Mouse (Mus musculus): Measurements from ENCODE around the gene Ablim1. TPM values are rescaled to one million over a fixed set of nuclear protein-coding genes. Genes with fewer than 3 reads are reported as not detected.

Ablim1 gene
- polyA plus RNA-seq, 1 experiment from 2014 or later, result 16.4 TPM

DNA sequence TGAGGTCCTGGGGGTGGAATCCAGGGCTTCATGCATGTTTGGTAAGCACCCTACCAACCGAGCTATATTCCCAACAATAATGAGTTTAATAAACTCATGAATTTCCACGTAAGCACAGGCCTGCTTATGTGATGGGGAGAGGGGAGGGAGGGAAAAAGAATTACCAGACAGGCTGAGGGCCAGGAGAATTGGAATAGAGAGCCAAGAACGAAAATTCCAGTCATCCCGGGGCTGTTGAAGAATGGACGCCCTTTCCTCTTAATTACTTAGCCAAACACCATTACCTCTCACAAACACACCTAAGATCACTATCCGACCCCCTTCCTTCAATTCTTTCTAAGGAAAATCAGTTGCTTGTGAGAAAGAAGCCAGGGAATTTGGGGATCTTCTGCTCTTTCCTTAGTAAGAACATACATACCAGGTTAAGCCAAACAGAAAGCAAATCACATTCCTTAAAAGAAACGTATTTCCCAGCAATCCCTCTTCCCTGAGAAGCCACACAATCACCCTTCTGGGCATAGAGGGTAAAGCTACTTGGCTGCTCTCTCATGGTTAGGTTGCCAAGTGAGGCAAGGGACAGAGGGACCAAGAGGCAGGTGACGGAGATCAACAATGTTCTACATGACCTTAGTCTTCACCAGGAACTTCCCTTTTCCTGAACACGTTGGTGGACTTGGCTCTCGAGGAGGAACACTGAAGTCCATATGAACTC lies 48.2 kb downstream of the Ablim1 start:
- 88% methylated on average over 10 of the region's 10 CpGs for WGBS
- H3K27me3 ChIP-seq (ENCODE audit: low read depth, poor library complexity, severe bottlenecking), result peaks cover 6% of the 10 kb centered on the region; the same call in 1 of the 2 replicates
- no peaks in the 10 kb centered on the region for H3K36me3 ChIP-seq
- H3K4me3 ChIP-seq, result no peak overlapping the region
- no peak overlapping the region for H3K27ac ChIP-seq
- peaks cover 15% of the 10 kb centered on the region for H3K4me1 ChIP-seq
- no peak for DNase-seq (ENCODE audit: low spot score)
- H3K9me3 ChIP-seq (replicated peaks), result no peaks in the 10 kb centered on the region

DNA sequence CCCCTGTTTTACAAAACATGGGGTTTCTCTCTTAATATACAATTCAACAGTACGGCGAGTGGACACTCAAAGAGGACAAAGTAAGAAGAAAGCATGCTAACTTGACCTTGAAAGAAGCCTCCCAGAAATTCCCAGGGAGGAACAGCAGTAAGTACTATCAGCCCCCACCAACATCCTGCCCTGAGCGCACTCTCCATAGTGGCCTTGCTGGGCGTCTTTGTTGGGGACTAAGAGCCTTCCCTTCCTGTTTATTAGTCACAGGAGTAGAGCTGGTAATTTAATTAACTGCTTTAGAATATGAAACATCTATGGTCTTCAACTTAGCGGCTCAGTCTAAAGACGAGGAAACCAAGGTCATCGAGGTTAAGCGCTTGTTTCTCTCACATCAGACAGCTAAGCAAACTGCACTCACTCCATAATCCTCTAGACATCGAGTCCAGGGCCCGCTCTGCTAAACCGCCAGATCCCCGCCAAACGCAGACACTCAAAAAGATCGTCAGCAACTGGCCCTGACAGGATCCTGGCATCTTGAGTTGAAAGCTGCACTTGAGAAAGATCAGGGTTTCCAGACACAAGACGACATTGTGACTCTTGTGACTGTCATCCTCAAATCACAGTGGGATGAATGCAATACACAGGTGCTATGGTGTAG lies 50.3 kb downstream of the Ablim1 start:
- H3K27ac ChIP-seq, result no peak overlapping the region; the same call in 1 of the 2 replicates
- no peaks in the 10 kb centered on the region for H3K27me3 ChIP-seq (ENCODE audit: low read depth, poor library complexity, severe bottlenecking)
- no peaks in the 10 kb centered on the region for H3K36me3 ChIP-seq
- no peak for DNase-seq (ENCODE audit: low spot score)
- H3K9me3 ChIP-seq (replicated peaks), result no peaks in the 10 kb centered on the region
- no peak overlapping the region for H3K4me3 ChIP-seq
- 52% methylated on average over 15 of the region's 15 CpGs for WGBS
- peaks cover 15% of the 10 kb centered on the region for H3K4me1 ChIP-seq

DNA sequence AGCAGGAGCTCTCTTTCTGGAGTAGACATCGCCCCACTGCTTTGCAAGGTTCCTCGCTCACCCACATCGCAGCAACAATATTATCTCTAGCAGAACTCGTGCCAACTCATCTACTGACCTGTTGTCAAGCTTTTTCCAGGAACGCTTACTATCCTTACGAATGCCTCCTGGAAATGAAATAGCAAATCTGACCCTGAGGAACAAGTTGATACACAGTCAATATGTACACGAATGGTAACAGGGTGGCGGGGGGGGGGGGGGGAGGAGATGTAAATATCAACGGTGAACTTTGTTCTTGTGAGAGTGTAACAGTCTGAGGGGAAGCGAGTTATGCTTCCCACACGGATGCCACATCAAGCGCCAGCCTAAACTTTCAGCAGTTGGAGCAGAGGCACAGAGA lies 56.9 kb downstream of the Ablim1 start:
- Histone ChIP-seq H3K27ac (no peak overlapping the region), H3K27me3 (ENCODE audit: low read depth, poor library complexity, severe bottlenecking) (no peaks in the 10 kb centered on the region), H3K36me3 (no peaks in the 10 kb centered on the region), H3K4me3 (no peak overlapping the region), H3K9me3 (replicated peaks) (no peaks in the 10 kb centered on the region), H3K4me1 (peaks cover 9% of the 10 kb centered on the region)
- no peak for DNase-seq (ENCODE audit: low spot score)
- WGBS, result 93% methylated on average over 12 of the region's 12 CpGs

DNA sequence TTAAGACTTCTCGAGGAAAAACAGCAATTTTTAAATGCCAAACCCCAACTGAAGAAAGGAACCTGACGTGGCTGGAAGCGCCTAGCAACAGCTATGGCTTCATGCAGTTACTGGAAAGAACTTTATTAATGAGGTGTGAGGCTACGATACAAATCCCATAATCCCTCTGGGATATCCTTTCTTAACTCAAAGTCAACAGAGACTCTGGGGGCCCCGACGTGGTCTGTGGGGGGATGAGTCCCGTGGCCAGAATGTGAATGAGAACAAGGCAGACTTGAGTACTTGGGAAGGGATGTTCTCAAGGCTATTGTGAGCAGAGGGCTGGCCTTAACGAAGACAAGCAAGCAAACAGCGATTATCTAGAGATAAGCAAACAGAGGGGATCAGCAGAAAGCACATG lies 58.1 kb downstream of the Ablim1 start:
- no peak overlapping the region for H3K27ac ChIP-seq
- DNase-seq (ENCODE audit: low spot score), result no peak
- WGBS, result 63% methylated on average over 9 of the region's 9 CpGs

DNA sequence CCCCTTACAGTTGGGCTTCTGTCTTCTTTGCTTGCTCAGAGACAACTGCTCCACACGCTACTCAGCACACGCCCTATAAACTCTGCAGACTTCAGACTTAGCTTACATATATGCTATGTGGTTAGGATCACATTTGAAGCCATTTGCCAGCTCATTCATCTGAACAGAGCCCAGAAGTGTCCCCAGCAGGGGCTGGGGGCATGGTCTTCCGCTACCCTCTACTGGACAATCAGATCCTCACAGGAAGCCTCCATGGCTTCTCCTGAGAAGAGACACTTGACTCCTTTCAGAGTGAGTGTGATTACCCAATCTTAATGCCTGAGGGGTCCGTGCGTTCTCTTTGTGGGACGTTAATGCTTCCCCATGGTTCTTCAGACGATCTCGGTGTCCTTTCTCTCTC lies 59.6 kb downstream of the Ablim1 start:
- H3K36me3 ChIP-seq, result no peaks in the 10 kb centered on the region
- H3K27ac ChIP-seq, result no peak overlapping the region
- WGBS, result 79% methylated on average over 8 of the region's 8 CpGs
- no peak for DNase-seq (ENCODE audit: low spot score)
- no peaks in the 10 kb centered on the region for H3K27me3 ChIP-seq (ENCODE audit: low read depth, poor library complexity, severe bottlenecking)
- peaks cover 13% of the 10 kb centered on the region for H3K4me1 ChIP-seq
- H3K9me3 ChIP-seq (replicated peaks), result no peaks in the 10 kb centered on the region
- no peak overlapping the region for H3K4me3 ChIP-seq

More for the DNA sequence above, 58.1 kb downstream of the Ablim1 start:
- Histone ChIP-seq H3K4me3 (no peak overlapping the region), H3K36me3 (no peaks in the 10 kb centered on the region), H3K27me3 (ENCODE audit: low read depth, poor library complexity, severe bottlenecking) (no peaks in the 10 kb centered on the region), H3K4me1 (peaks cover 13% of the 10 kb centered on the region), H3K9me3 (replicated peaks) (no peaks in the 10 kb centered on the region)

DNA sequence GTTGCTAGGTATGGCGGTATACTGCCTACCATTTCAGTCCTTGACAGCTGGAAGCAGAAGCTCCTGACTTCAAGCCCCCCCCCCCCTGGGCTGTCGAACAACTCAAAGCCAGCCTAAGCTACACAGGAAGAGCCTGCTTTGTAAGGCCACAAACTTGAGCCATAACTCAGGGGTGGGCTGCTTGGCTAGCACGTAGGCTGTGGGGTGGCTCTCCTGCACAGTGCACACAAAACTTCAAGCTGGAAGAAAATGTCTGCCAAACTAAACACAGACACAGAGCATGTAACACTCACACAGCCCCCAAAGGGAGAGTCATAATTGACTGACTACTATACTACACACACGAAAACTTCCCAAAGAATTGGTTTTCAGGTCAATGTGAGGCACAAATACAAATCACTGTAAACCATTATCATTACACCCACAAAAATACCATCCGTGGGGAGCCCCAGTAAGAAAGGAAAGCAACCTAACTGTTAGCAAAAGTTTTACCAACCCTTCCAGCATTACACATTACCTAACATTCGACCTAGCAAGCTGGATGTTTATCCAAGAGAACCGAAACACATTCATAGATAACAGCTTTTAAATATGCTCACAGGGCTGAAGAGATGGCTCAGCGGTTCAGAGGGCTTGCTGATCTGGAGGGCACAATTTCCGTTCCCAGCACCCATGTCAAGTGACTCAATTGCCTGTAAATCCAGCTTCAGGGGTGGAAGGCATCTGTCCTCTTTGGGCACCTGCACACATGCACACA lies 61.8 kb downstream of the Ablim1 start:
- no peak for DNase-seq (ENCODE audit: low spot score)
- Histone ChIP-seq H3K27ac (no peak overlapping the region), H3K36me3 (no peaks in the 10 kb centered on the region), H3K4me3 (no peak overlapping the region), H3K4me1 (peaks cover 13% of the 10 kb centered on the region), H3K27me3 (ENCODE audit: low read depth, poor library complexity, severe bottlenecking) (no peaks in the 10 kb centered on the region), H3K9me3 (replicated peaks) (no peaks in the 10 kb centered on the region)
- WGBS, result 79% methylated on average over 9 of the region's 9 CpGs

DNA sequence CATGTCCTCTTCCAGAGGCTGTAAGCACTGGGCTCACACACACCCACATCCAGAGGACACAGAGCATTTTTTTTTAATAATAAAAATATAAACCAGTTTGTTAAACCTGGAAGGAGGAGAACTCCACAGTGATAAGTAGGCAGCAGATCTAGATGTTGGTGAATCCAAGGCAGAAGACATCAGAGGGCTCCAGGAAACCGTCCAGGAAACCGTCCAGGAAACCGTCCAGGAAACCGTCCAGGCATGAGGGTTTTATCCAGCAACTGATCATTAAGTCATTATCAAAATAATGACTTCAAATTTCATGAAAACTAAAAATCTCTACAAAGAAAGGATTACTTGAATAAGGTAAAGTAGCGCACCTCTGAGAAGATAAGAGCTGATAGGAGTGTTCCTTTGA lies 65.9 kb downstream of the Ablim1 start:
- H3K36me3 ChIP-seq, result no peaks in the 10 kb centered on the region
- peaks cover 10% of the 10 kb centered on the region for H3K4me1 ChIP-seq
- H3K27ac ChIP-seq, result no peak overlapping the region
- H3K9me3 ChIP-seq (replicated peaks), result no peaks in the 10 kb centered on the region
- no peak for DNase-seq (ENCODE audit: low spot score)
- H3K4me3 ChIP-seq, result no peak overlapping the region
- H3K27me3 ChIP-seq (ENCODE audit: low read depth, poor library complexity, severe bottlenecking), result no peaks in the 10 kb centered on the region
- 87% methylated on average over 5 of the region's 5 CpGs for WGBS

DNA sequence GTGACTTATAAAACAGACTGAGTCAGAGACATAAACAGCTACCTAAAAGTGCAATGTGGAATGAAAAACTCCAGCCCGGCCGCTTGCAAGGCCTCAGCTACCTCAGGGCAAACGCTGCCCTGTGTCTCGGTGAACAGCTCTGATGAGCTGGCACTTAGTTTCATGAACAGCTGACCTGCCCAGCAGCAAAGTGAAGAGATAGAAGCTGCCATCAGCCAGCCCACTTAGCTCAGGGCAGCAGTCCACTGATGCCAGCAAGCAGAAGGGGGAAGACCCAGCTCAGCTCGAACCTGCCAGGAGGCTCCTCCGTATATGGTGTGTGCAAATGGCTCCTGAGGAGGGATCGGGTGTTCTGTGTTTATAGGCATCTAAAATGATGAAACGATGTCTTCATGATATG lies 67.5 kb downstream of the Ablim1 start:
- no peaks in the 10 kb centered on the region for H3K9me3 ChIP-seq (replicated peaks)
- no peaks in the 10 kb centered on the region for H3K27me3 ChIP-seq (ENCODE audit: low read depth, poor library complexity, severe bottlenecking)
- DNase-seq (ENCODE audit: low spot score), result no peak
- H3K4me3 ChIP-seq, result no peak overlapping the region
- WGBS, result 81% methylated on average over 8 of the region's 8 CpGs
- no peaks in the 10 kb centered on the region for H3K36me3 ChIP-seq
- peaks cover 6% of the 10 kb centered on the region for H3K4me1 ChIP-seq
- no peak overlapping the region for H3K27ac ChIP-seq

DNA sequence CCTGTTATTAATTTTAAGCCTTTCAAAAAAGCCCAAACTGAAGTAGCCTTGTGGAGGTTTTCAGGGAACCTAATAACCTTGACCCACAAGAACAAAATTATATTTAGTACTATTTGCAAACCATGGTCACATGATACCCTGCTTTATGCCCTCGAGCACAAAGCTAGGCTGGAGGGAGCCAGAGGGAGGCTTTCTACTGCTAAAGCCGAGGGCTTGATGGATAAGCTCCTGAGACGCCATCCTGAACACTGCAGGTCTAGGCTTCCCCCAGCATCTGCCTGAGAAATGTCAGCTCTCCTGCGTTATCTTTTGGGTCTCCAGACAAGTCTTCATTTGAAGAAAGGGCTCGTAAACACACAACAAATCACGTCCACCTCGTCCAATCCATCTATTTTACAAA lies 70.4 kb downstream of the Ablim1 start:
- Histone ChIP-seq H3K4me1 (peaks cover 18% of the 10 kb centered on the region), H3K36me3 (no peaks in the 10 kb centered on the region), H3K4me3 (no peak overlapping the region), H3K27ac (no peak overlapping the region), H3K9me3 (replicated peaks) (no peaks in the 10 kb centered on the region), H3K27me3 (ENCODE audit: low read depth, poor library complexity, severe bottlenecking) (no peaks in the 10 kb centered on the region)
- DNase-seq (ENCODE audit: low spot score), result no peak
- 57% methylated on average over 7 of the region's 7 CpGs for WGBS

DNA sequence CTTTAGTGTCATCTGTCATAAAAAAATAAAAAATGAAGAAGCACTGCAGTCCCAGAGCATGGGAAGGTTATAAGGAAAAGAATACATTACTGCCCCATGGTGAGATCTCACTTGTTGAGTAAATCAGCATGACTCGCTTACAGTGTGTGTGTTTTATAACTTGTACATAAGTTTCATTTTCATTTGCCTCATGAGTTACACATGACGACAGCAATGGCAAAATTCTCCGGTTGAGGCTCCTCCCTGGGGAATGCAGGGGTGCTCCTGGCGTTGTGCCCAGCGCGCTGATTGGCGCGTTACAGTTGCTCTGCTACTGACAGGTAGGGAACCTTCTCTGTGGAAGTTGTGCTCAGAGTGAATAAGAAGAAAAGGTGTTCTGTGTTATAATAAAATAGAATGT lies 71.1 kb downstream of the Ablim1 start:
- no peak for DNase-seq (ENCODE audit: low spot score)
- Histone ChIP-seq H3K4me1 (peaks cover 18% of the 10 kb centered on the region), H3K9me3 (replicated peaks) (no peaks in the 10 kb centered on the region), H3K27me3 (ENCODE audit: low read depth, poor library complexity, severe bottlenecking) (no peaks in the 10 kb centered on the region), H3K4me3 (no peak overlapping the region), H3K27ac (no peak overlapping the region), H3K36me3 (no peaks in the 10 kb centered on the region)
- WGBS, result 90% methylated on average over 8 of the region's 8 CpGs

DNA sequence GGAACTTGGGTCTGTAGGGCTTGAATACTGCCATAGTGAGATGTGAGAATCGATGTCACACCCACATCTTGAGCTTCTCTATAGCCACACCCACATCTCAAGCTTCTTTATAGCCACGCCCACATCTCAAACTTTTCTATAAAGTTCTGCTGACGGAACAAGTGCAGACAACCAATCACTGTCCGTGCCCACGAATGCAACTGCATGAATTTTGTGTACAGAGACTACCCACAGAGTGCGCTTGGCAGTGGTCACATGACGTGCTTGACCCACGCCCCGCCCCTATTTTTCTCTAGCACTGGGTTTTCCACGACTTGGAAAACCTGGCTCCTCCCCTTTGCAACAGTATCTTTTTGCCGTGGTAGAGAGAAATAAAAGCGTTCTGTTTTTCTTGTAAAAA lies 71.5 kb downstream of the Ablim1 start:
- no peak for DNase-seq (ENCODE audit: low spot score)
- no peaks in the 10 kb centered on the region for H3K27me3 ChIP-seq (ENCODE audit: low read depth, poor library complexity, severe bottlenecking)
- WGBS, result 82% methylated on average over 12 of the region's 12 CpGs
- H3K4me1 ChIP-seq, result peaks cover 18% of the 10 kb centered on the region
- H3K9me3 ChIP-seq (replicated peaks), result no peaks in the 10 kb centered on the region
- no peak overlapping the region for H3K27ac ChIP-seq
- no peak overlapping the region for H3K4me3 ChIP-seq
- H3K36me3 ChIP-seq, result no peaks in the 10 kb centered on the region

DNA sequence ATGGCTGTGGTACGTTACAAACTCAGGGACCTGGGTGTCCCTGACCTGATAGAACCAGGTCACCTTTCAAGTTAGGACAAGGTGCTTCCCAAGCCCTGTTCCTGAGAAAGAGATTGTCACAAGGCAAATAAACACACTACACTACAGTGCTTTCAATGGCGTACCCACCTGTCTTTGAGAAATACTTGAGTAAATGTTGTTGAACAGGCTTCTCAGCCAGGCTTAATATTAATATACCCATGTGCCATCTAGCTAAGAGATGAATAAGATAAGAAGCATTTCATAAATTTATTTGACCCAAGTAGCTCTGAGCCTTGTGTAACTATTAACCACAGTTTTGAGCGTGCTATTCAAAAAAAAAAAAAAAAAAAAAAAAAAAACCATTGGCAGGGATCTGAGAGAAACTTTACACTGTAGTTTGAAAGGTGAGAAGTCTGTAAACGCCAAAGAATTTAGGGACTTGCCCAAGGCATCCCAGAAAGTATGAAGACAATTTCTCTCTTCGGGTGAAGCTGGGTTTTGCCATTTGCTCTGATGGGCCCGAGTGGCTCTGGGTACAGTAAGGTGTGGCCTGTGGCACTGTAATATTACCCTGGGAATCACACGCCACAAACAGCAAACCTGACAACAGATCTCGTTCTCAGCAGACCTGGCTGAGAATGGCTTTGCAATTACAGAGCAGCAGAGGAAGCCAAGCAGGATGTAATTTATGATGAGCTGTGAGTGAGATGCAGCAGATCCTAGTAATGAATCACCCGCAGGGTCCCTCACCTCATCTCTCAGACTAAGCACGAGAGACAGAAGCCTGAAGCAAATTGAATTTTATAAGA lies 73.1 kb downstream of the Ablim1 start:
- Histone ChIP-seq H3K36me3 (no peaks in the 10 kb centered on the region), H3K27ac (no peak overlapping the region), H3K4me3 (no peak overlapping the region), H3K27me3 (ENCODE audit: low read depth, poor library complexity, severe bottlenecking) (no peaks in the 10 kb centered on the region), H3K9me3 (replicated peaks) (no peaks in the 10 kb centered on the region), H3K4me1 (peaks cover 18% of the 10 kb centered on the region)
- no peak for DNase-seq (ENCODE audit: low spot score)
- WGBS, result 38% methylated on average over 10 of the region's 10 CpGs

Data from limb, embryonic 10.5 days (tissue).